Mouse (Mus musculus): ENCODE measurements at regions not wholly inside any gene's neighbourhood (a gene's known extent, or its start where the extent isn't known, plus 50 kb on each side); places are given as distances from the start of the nearest gene placed in this dataset.

- peak; percentile 28 for DNase-seq (ENCODE audit: low spot score)
These were observed 57.0 kb upstream of the Siglech start for GRCm38 (mm10) chr7:55710872-55711558.
